Mouse (Mus musculus) liver, embryonic 14 days (tissue): ENCODE measurements around the gene Vmn1r26. TPM values are rescaled to one million over a fixed set of nuclear protein-coding genes. Genes with fewer than 3 reads are reported as not detected.

ENCODE experiments used
- polyA plus RNA-seq: library from polyadenylated mRNA; depleted of rRNA; stranded (reverse); fragments of >200 nt; gene quantifications from 2 replicates; pipeline ENCODE4 v1.2.3, GENCODE M21; 2012; rRNA removed

Gene Vmn1r26
- not detected in 2 replicates for polyA plus RNA-seq

GRCm38 (mm10) chr6:58015059-58015458, at the start of gene Vmn1r26:
Vmn1r26 (minus strand) TSS chr6:58015159.

GRCm38 (mm10) chr6:57980710-57981109, 34.2 kb downstream of the Vmn1r26 start, which contains the start of gene Vmn1r25:
Vmn1r25 (minus strand) TSS chr6:57980810.

GRCm38 (mm10) chr6:57961403-57961802, 53.6 kb downstream of the Vmn1r26 start, which contains the start of gene Vmn1r24:
Vmn1r24 (minus strand) TSS chr6:57961503.

Other genes with a start within 250 kb of the Vmn1r26 start
- gene Vopp1, start 190.0 kb downstream of the Vmn1r26 start, polyA plus RNA-seq: 27.7 and 33.2 TPM in 2 replicates
- gene Vmn1r21, start 164.8 kb downstream of the Vmn1r26 start, polyA plus RNA-seq: not detected in 2 replicates
- gene Vmn1r22, start 107.1 kb downstream of the Vmn1r26 start, polyA plus RNA-seq: not detected in 2 replicates
- gene Vmn1r23, start 88.3 kb downstream of the Vmn1r26 start, polyA plus RNA-seq: not detected in 2 replicates
- not detected in 2 replicates for gene Vmn1r24, start 53.7 kb downstream of the Vmn1r26 start, polyA plus RNA-seq
- not detected in 2 replicates for gene Vmn1r25, start 34.3 kb downstream of the Vmn1r26 start, polyA plus RNA-seq
- gene Vmn1r27, start 203.7 kb upstream of the Vmn1r26 start, polyA plus RNA-seq: not detected in 2 replicates
- gene Vmn1r28, start 246.9 kb upstream of the Vmn1r26 start, polyA plus RNA-seq: not detected in 2 replicates